Mouse (Mus musculus) ovary, adult 10 weeks (tissue): Measurements from ENCODE around the gene Them4. TPM values are rescaled to one million over a fixed set of nuclear protein-coding genes. Genes with fewer than 3 reads are reported as not detected.

ENCODE experiments used
- polyA plus RNA-seq: library from polyadenylated mRNA; stranded (reverse); fragments of 350-450 nt; fragmentation: Illumina TruSeq; extraction: RNeasy Lipid Tissue Mini Kit (QIAGEN cat#74804); gene quantifications from one replicate; pipeline ENCODE4 v1.2.3, GENCODE M21; 2014

The Them4 gene
- 18.2 TPM for polyA plus RNA-seq

DNA sequence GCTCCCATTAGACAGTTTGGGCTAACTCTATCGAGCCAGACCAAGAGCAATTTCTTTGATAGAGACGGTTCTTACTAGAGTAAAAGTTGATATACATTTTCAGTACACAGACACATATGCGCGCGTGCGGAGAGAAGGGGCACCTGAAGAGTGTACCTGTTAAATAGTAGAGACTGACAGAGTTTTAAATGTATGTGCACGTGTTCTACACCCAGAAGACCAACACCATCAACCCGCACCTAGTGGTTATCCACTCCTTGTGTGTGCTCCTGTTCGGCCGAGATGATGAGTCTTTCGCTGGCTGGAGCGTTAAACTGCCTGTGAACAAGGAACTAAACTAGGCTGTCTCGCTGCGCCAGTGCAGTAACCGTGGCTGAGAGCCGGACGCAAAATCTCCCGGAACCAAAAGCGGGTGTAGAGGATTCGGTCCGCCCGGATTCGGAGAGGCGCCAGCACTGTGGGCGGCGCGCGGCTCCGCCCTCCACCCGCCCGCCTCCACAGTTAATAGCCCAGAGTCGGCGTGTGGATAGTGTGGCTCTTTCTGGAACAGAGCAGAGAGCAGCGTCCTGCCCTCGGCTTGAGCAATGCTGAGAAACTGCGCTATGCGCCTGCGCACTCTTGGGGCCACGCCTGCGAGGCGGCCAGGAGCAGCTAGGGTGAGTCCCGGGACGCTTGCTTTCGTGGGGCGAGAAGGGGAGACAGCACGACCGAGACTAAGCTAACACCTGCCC lies at the start of gene Them4:
Gene Them4 (plus strand): TSS at position 457 of the 731 bp plus-strand sequence.

DNA sequence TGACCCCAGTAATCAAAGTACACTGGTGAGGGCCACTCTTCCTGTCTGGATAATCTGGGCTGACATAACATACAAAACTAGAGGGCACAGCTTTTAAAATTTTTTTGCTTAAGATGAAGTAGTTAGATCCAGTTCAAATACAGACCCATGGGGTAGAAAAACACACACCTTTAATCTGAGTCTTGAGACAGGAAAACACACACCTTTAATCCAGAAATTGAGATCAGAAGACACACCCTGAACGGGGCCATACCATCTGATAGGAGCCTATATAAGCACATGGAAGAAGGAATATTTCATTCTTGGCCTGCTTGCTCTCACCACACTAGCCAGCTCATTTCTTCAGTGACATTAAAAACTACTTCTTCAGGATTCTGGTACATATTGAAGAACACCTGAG lies 46.2 kb upstream of the Them4 start, which contains the start of gene Gm4778:
Gene Gm4778 (plus strand): TSS at position 301 of the 400 bp plus-strand sequence.

DNA sequence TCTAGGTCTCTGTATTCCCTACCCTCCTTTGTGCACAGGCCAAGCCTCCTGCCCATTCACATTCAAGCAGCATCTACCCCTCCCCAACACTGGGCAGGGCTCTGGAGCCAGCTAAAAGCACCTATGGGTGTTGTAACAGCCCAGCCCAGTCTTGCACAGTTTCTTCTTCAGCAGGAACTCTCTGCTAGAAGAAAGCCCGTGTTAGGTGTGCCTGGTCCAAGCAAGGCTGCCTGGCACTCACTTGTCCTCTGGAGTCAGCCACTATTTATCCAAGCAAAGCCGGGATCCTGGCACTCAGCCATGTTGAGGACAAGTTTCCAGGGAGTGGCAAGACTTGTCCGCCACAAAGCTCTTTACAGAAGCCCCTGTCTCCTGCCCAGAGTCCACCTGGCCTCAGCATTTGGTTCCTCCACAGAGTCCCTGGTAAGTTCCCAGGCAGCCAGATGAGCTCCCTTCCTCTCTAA lies 32.1 kb downstream of the Them4 start, which contains the start of gene Them5:
Gene Them5 (plus strand): TSS at position 141 of the 464 bp plus-strand sequence.

DNA sequence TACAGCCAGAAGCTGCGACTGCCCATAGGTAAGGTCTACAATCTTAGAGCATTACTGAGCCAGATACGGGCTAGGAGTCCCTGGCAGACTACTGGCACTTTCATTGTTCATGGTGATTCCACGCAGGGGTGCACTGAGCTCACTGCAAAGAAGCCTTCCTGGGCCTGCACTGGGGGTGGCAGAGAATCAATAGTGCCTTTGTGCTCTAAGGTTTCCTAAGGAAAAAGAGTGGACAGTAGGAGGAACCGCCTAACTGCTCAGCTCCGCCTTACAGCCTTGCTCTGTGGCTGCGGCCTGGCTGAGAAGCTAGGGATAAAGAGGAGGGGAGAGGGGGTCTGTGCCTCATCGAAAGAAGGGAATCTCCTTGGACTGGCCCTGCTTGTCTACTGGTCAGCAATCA lies 52.2 kb downstream of the Them4 start, which contains the start of gene C2cd4d:
Gene C2cd4d (plus strand): TSS at position 301 of the 400 bp plus-strand sequence.

DNA sequence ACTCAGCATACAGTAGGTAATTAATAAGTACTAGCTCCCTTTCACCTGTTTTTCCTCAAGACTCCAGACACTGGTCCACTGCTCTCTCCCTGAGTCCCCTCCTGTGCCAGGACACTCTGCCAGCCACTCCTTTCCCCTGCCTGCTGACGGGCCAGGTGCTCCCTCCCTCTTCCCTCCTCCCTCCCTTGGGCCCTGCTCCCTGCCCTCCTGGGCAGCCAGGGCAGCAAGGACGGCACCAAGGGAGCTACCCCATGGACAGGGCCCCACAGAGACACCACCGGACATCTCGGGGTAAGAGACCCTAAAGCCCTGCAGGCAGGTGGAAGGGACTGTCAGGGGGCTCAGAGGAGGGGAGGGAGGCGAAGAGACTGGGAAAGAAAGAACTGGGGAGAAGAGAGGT lies 62.8 kb downstream of the Them4 start, which contains the start of gene Rorc:
Gene Rorc (plus strand): TSS at position 154 of the 400 bp plus-strand sequence.

Other genes with a start within 250 kb of the Them4 start
- not detected for gene Gm10697, start 237.4 kb upstream of the Them4 start, polyA plus RNA-seq
- not detected for gene Gm10696, start 131.9 kb upstream of the Them4 start, polyA plus RNA-seq
- gene Gm5286, start 113.4 kb upstream of the Them4 start, polyA plus RNA-seq, result 0.54 TPM
- gene Gm4778, start 46.1 kb upstream of the Them4 start, polyA plus RNA-seq, result not detected
- gene Them5, start 32.0 kb downstream of the Them4 start, polyA plus RNA-seq, result not detected
- not detected for gene C2cd4d, start 52.3 kb downstream of the Them4 start, polyA plus RNA-seq
- gene Rorc, start 62.7 kb downstream of the Them4 start, polyA plus RNA-seq, result 4.8 TPM
- not detected for gene Lingo4, start 88.4 kb downstream of the Them4 start, polyA plus RNA-seq
- gene Tdrkh, start 103.2 kb downstream of the Them4 start, polyA plus RNA-seq, result 8.3 TPM
- gene Mrpl9, start 133.2 kb downstream of the Them4 start, polyA plus RNA-seq, result 34.6 TPM
- gene Oaz3, start 133.8 kb downstream of the Them4 start, polyA plus RNA-seq, result not detected
- not detected for gene Celf3, start 168.2 kb downstream of the Them4 start, polyA plus RNA-seq
- gene Riiad1, start 170.3 kb downstream of the Them4 start, polyA plus RNA-seq, result 9.5 TPM